Mouse (Mus musculus) gastrocnemius, adult 2 months (tissue): ENCODE measurements at regions not wholly inside any gene's neighbourhood (a gene's known extent, or its start where the extent isn't known, plus 50 kb on each side); places are given as distances from the start of the nearest gene placed in this dataset.

Experiments used
- DNase-seq: peaks from one replicate; pipeline ENCODE4 v3.0.0; 2022
- H3K27ac ChIP-seq: fragments of 200-600 bp; 2 replicates; pipeline ENCODE4 v1.8.1; 2022; ENCODE audit warnings: mild to moderate bottlenecking
- H3K4me3 ChIP-seq: fragments of 200-600 bp; 2 replicates; pipeline ENCODE4 v1.8.1; 2022; ENCODE audit warnings: mild to moderate bottlenecking, moderate library complexity
- CTCF ChIP-seq: fragments of 200-600 bp; IDR thresholded peaks from 2 replicates; pipeline ENCODE4 v1.8.1; 2022; ENCODE audit warnings: antibody characterized with exemption, mild to moderate bottlenecking, moderate library complexity
- intact Hi-C: fragments of 180-260 bp; cut with DNase I; formaldehyde crosslinking; loops from one replicate; pipeline ENCODE4 v1.15.1; 2025

GRCm38 (mm10) chr6:11404101-11404500, 503.2 kb downstream of the Ndufa4 start:
- DNase-seq, result no peak
- intact Hi-C loops, result no loop called here
- no peak for TF ChIP-seq CTCF
- Histone ChIP-seq H3K4me3 (no peak overlapping the region), H3K27ac (no peak overlapping the region)

- H3K4me3 ChIP-seq, result no peak overlapping the region
- no peak for DNase-seq
- no peak overlapping the region for H3K27ac ChIP-seq
- TF ChIP-seq CTCF, result no peak
- intact Hi-C loops, result no loop called here
Observed at GRCm38 (mm10) chr6:11359088-11359487, 548.2 kb downstream of the Ndufa4 start.

- TF ChIP-seq CTCF, result no peak
- H3K27ac ChIP-seq, result no peak overlapping the region
- intact Hi-C loops, result no loop called here
- DNase-seq, result no peak
- H3K4me3 ChIP-seq, result no peak overlapping the region
Observed at GRCm38 (mm10) chr6:11353599-11353998, 553.7 kb downstream of the Ndufa4 start.

- H3K27ac ChIP-seq, result no peak overlapping the region
- no peak for DNase-seq
- no peak for TF ChIP-seq CTCF
- H3K4me3 ChIP-seq, result no peak overlapping the region
- intact Hi-C loops, result no loop called here
Observed at GRCm38 (mm10) chr6:11334137-11334536, 573.2 kb downstream of the Ndufa4 start.

- no peak overlapping the region for H3K4me3 ChIP-seq
Observed at GRCm38 (mm10) chr6:11313744-11314143, 593.6 kb downstream of the Ndufa4 start.

GRCm38 (mm10) chr6:11305979-11306534, 601.2 kb downstream of the Ndufa4 start:
- H3K4me3 ChIP-seq, result no peak overlapping the region
- TF ChIP-seq CTCF, result no peak
- intact Hi-C loops, result no loop called here
- H3K27ac ChIP-seq, result no peak overlapping the region
- DNase-seq, result no peak

More at GRCm38 (mm10) chr6:11313744-11314143, 593.6 kb downstream of the Ndufa4 start:
- intact Hi-C loops, result no loop called here
- no peak for TF ChIP-seq CTCF
- no peak overlapping the region for H3K27ac ChIP-seq
- no peak for DNase-seq

GRCm38 (mm10) chr6:11283990-11284389, 623.3 kb downstream of the Ndufa4 start:
- peak; percentile 50 for TF ChIP-seq CTCF
- no peak overlapping the region for H3K4me3 ChIP-seq
- no peak for DNase-seq
- intact Hi-C loops, result no loop called here
- no peak overlapping the region for H3K27ac ChIP-seq

GRCm38 (mm10) chr6:11275214-11275613, 632.1 kb downstream of the Ndufa4 start:
- no peak overlapping the region for H3K4me3 ChIP-seq
- DNase-seq, result no peak
- TF ChIP-seq CTCF, result no peak
- no peak overlapping the region for H3K27ac ChIP-seq
- intact Hi-C loops, result no loop called here
